Mouse (Mus musculus) hindbrain, embryonic 13.5 days (tissue): Measurements from ENCODE around the gene Dlgap1. TPM values are rescaled to one million over a fixed set of nuclear protein-coding genes. Genes with fewer than 3 reads are reported as not detected.

Experiments
- ATAC-seq: fragments of 200-750 bp; cut with Nextera tagmentation; 2 replicates; pipeline ENCODE4 v1.8.0; 2017; ENCODE audit warnings: moderate TSS enrichment; ENCODE audit not compliant: low FRiP score
- H3K27ac ChIP-seq: fragments of 300-500 bp; sonication (generic); 2 replicates; pipeline ENCODE4 v1.5.1; 2015; ENCODE audit warnings: inconsistent platforms, mild to moderate bottlenecking, moderate library complexity
- H3K27me3 ChIP-seq: fragments of 300-500 bp; sonication (generic); 2 replicates; pipeline ENCODE4 v1.6.1; 2015; ENCODE audit warnings: mild to moderate bottlenecking, inconsistent platforms
- H3K36me3 ChIP-seq: fragments of 300-500 bp; sonication (generic); 2 replicates; pipeline ENCODE4 v1.6.1; 2015; ENCODE audit warnings: mild to moderate bottlenecking, inconsistent platforms
- H3K4me1 ChIP-seq: fragments of 300-500 bp; sonication (generic); replicated peaks from 2 replicates; pipeline ENCODE4 v1.6.1; 2015; ENCODE audit warnings: inconsistent platforms
- H3K4me2 ChIP-seq: fragments of 300-500 bp; sonication (generic); 2 replicates; pipeline ENCODE4 v1.6.1; 2015; ENCODE audit warnings: inconsistent platforms, mild to moderate bottlenecking, moderate library complexity
- H3K4me3 ChIP-seq: fragments of 300-500 bp; sonication (generic); 2 replicates; pipeline ENCODE4 v1.5.1; 2015; ENCODE audit warnings: mild to moderate bottlenecking, inconsistent platforms
- H3K9ac ChIP-seq: fragments of 300-500 bp; sonication (generic); 2 replicates; pipeline ENCODE4 v1.6.1; 2015; ENCODE audit warnings: mild to moderate bottlenecking, inconsistent platforms
- H3K9me3 ChIP-seq: fragments of 300-500 bp; sonication (generic); 2 replicates; pipeline ENCODE4 v1.6.1; 2016; ENCODE audit warnings: inconsistent platforms
- WGBS: fragments of 180-500 bp; shearing (Covaris S2); methylation state at CpG from one replicate; pipeline ENCODE4 v1.1.7; 2015; 5-methylcytosine and 5-hydroxymethylcytosine counted together
- polyA plus RNA-seq: library from polyadenylated mRNA; unstranded; fragments of >200 nt; fragmentation: Nextera tagmentation; extraction: Ambion mirVana; gene quantifications from 2 replicates; pipeline ENCODE4 v1.2.1, GENCODE M21; 2015

The Dlgap1 gene
- polyA plus RNA-seq, 1 experiment from 2014 or later: 15.7 TPM

DNA sequence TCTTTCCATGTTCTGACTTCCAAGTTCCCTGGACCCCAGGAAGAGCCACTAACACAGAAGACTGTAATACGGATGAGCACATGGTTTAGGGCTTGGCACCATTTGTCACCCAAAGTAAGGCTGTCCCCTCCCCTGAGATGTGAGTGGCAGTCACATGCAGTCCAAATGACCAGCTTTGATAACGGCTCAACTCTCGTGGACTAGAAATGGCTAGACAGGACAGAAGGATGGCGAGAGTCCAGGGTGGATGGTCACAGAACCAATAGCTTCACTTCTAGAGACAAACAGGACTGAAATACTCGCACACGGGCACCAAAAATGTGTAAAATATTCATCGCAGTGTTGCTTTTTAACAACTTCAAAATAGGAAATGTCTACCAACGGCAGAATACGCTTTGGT is 657.5 kb downstream of the Dlgap1 start:
- H3K4me1 ChIP-seq: peaks cover 4% of the 10 kb centered on the region; the same call in 1 of the 2 replicates
- H3K4me2 ChIP-seq: no peak overlapping the region
- ATAC-seq: no peak
- no peak overlapping the region for H3K4me3 ChIP-seq
- WGBS: 92% methylated on average over 9 of the region's 9 CpGs
- H3K36me3 ChIP-seq: no peaks in the 10 kb centered on the region
- H3K27ac ChIP-seq: no peak overlapping the region
- H3K27me3 ChIP-seq: no peaks in the 10 kb centered on the region
- H3K9ac ChIP-seq: no peak overlapping the region
- no peaks in the 10 kb centered on the region for H3K9me3 ChIP-seq

DNA sequence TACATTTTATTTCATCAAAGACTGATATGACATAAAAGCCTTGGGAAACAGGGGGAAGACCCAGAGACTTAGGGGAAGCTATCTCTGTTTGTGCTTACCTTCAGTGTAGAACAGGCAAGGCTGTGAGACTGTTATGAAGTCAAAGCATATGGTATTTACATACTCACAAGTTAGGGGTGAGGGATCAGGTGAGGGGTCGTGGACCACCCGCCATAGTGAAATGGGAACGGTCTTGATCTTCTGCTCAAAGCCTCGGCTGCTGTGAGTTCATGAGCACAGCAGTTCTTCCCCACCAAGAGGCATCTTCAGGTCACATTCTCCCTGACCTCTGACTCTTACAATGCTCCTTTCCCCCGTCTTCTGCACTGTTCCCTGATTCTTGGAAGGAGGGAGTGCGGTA is 658.1 kb downstream of the Dlgap1 start:
- Histone ChIP-seq H3K36me3 (no peaks in the 10 kb centered on the region), H3K9ac (no peak overlapping the region)
- no peak for ATAC-seq

GRCm38 (mm10) chr17:70629653-70630378 is 660.9 kb downstream of the Dlgap1 start:
- Histone ChIP-seq H3K27ac (no peak overlapping the region; the same call in 1 of the 2 replicates), H3K27me3 (0 out of 2 replicates have a peak, but pooled peaks cover 4% of the 10 kb centered on the region), H3K9ac (no peak overlapping the region), H3K4me1 (peaks cover 7% of the 10 kb centered on the region; the same call in 1 of the 2 replicates), H3K9me3 (no peaks in the 10 kb centered on the region), H3K4me2 (no peak overlapping the region), H3K36me3 (no peaks in the 10 kb centered on the region), H3K4me3 (no peak overlapping the region)
- WGBS: 61% methylated on average over 6 of the region's 6 CpGs
- ATAC-seq: no peak

More for the DNA sequence above, 658.1 kb downstream of the Dlgap1 start:
- 85% methylated on average over 6 of the region's 6 CpGs for WGBS
- no peaks in the 10 kb centered on the region for H3K9me3 ChIP-seq
- peaks cover 4% of the 10 kb centered on the region; the same call in 1 of the 2 replicates for H3K4me1 ChIP-seq
- H3K27ac ChIP-seq: no peak overlapping the region
- H3K4me3 ChIP-seq: no peak overlapping the region
- H3K27me3 ChIP-seq: no peaks in the 10 kb centered on the region
- no peak overlapping the region for H3K4me2 ChIP-seq

- no peaks in the 10 kb centered on the region for H3K36me3 ChIP-seq
- peaks cover 7% of the 10 kb centered on the region; the same call in 1 of the 2 replicates for H3K4me1 ChIP-seq
- H3K27me3 ChIP-seq: 0 out of 2 replicates have a peak, but pooled peaks cover 4% of the 10 kb centered on the region
- peak; percentile 94 for ATAC-seq
- H3K9me3 ChIP-seq: no peaks in the 10 kb centered on the region
- no peak overlapping the region for H3K9ac ChIP-seq
- H3K4me3 ChIP-seq: no peak overlapping the region
- H3K4me2 ChIP-seq: no peak overlapping the region
- H3K27ac ChIP-seq: peak overlapping the region; percentile 55; the same call in 1 of the 2 replicates
- 15% methylated on average over 9 of the region's 9 CpGs for WGBS
Observed at GRCm38 (mm10) chr17:70633181-70633944, 664.5 kb downstream of the Dlgap1 start.

DNA sequence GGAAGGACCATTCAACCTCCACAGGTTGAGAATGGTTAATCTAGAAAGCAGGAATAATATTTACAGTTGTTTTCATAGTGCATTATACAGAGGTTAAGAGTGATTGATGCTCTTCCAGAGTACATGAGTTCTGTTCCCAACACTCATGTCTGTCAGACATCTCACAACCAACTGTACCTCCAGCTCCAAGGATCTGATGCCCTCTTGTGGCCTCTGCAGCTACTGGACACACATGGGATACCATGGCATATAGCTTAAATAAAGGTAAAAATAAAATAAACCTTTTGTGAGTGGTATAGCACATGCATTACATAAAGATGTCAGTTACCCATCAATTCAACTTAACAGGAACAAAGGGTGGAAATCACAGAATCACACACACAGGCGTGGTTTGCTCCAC is 674.3 kb downstream of the Dlgap1 start:
- Histone ChIP-seq H3K27ac (no peak overlapping the region), H3K9me3 (no peaks in the 10 kb centered on the region), H3K4me2 (no peak overlapping the region), H3K27me3 (no peaks in the 10 kb centered on the region), H3K4me1 (no peaks in the 10 kb centered on the region), H3K9ac (no peak overlapping the region), H3K4me3 (no peak overlapping the region), H3K36me3 (no peaks in the 10 kb centered on the region)
- no peak for ATAC-seq
- 82% methylated on average over 1 of the region's 1 CpGs for WGBS

DNA sequence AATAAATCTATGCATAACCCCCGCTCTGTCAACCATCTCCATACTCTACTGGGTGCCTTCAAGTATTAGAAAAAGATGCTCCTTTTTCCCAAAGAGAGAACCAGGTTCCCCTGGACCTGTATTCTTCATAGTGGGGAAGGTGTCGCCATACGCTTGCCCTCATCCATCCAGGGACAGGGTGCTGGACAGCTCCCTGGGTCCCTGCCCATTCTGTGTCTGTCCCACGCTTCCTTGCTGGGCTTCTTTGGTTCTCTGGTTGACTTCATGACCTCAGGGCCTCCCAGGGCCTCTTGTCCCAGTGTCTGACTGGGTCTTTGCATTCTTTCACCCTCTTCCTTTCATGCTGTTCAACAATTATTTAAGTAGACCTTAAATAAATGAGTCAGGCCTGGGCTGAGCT is 677.8 kb downstream of the Dlgap1 start:
- no peak overlapping the region for H3K4me3 ChIP-seq
- no peak overlapping the region for H3K9ac ChIP-seq
- no peaks in the 10 kb centered on the region for H3K27me3 ChIP-seq
- H3K4me1 ChIP-seq: no peaks in the 10 kb centered on the region
- H3K36me3 ChIP-seq: no peaks in the 10 kb centered on the region
- H3K27ac ChIP-seq: no peak overlapping the region
- ATAC-seq: no peak
- peaks cover 9% of the 10 kb centered on the region; the same call in 1 of the 2 replicates for H3K9me3 ChIP-seq
- WGBS: 32% methylated on average over 4 of the region's 4 CpGs
- no peak overlapping the region for H3K4me2 ChIP-seq

GRCm38 (mm10) chr17:70661382-70661781 is 692.5 kb downstream of the Dlgap1 start:
- H3K4me1 ChIP-seq: no peaks in the 10 kb centered on the region
- H3K36me3 ChIP-seq: 0 out of 2 replicates have a peak, but pooled peaks cover 2% of the 10 kb centered on the region
- no peaks in the 10 kb centered on the region for H3K27me3 ChIP-seq
- no peak for ATAC-seq
- no peaks in the 10 kb centered on the region for H3K9me3 ChIP-seq
- H3K4me2 ChIP-seq: no peak overlapping the region
- H3K4me3 ChIP-seq: no peak overlapping the region
- no peak overlapping the region for H3K9ac ChIP-seq
- WGBS: 88% methylated on average over 3 of the region's 3 CpGs
- H3K27ac ChIP-seq: no peak overlapping the region

GRCm38 (mm10) chr17:70663992-70664391 is 695.1 kb downstream of the Dlgap1 start:
- H3K4me2 ChIP-seq: no peak overlapping the region
- no peak overlapping the region for H3K4me3 ChIP-seq
- no peaks in the 10 kb centered on the region for H3K27me3 ChIP-seq
- H3K9ac ChIP-seq: no peak overlapping the region
- WGBS: 81% methylated on average over 6 of the region's 6 CpGs
- ATAC-seq: no peak
- H3K9me3 ChIP-seq: no peaks in the 10 kb centered on the region
- H3K36me3 ChIP-seq: no peaks in the 10 kb centered on the region
- no peak overlapping the region for H3K27ac ChIP-seq
- H3K4me1 ChIP-seq: no peaks in the 10 kb centered on the region

DNA sequence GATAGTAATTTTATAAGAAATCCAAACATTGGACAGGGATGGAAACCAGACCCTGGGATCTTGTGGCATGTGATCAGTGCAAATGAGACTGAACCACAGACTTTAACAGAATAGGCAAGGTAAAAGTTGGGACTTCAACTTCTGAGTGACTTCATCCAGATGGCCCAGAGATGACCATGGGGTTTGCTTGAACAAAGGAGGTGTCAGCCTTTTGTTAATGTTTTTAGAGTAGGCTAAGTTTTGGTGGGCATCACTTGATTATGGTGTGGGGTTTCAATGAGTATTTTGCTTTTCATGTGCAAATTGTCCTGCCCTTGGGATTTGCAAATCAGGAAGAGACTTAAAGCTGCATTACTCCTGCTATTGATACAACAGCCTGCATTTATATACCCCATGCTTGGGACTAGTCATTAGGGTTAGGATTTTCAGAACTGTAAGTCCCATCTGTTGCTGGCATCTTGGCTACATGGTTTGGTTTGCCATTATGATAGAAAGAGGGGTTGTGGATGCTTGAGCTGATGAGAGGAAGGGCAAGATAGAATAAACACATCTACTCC is 695.7 kb downstream of the Dlgap1 start:
- no peak overlapping the region for H3K9ac ChIP-seq
- H3K4me3 ChIP-seq: no peak overlapping the region
- no peaks in the 10 kb centered on the region for H3K9me3 ChIP-seq
- no peak overlapping the region for H3K4me2 ChIP-seq
- H3K4me1 ChIP-seq: no peaks in the 10 kb centered on the region
- ATAC-seq: no peak
- no peak overlapping the region for H3K27ac ChIP-seq
- H3K36me3 ChIP-seq: no peaks in the 10 kb centered on the region
- H3K27me3 ChIP-seq: no peaks in the 10 kb centered on the region

DNA sequence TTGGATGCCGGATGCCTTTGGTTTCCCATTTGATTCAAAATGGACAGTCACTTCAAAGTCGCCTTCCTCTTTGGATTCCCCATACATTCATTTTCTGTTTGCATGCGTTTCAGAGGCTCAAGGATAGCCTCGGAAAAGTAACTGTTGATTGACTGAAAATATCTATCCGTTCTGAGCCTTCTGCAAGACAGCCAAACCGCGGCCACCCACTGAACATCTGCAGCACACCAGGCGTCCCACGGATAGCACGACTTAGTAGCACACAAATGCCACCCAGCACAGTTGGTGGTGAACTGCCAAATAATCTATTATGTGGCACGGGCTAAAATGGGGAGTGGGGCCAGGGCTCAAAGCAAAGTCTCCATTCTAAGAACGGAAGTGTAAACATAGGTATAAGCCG is 705.1 kb downstream of the Dlgap1 start:
- Histone ChIP-seq H3K9ac (no peak overlapping the region), H3K4me2 (no peak overlapping the region), H3K27ac (no peak overlapping the region), H3K4me3 (no peak overlapping the region), H3K27me3 (no peaks in the 10 kb centered on the region), H3K9me3 (no peaks in the 10 kb centered on the region), H3K36me3 (no peaks in the 10 kb centered on the region), H3K4me1 (no peaks in the 10 kb centered on the region)
- ATAC-seq: no peak
- 86% methylated on average over 13 of the region's 13 CpGs for WGBS

DNA sequence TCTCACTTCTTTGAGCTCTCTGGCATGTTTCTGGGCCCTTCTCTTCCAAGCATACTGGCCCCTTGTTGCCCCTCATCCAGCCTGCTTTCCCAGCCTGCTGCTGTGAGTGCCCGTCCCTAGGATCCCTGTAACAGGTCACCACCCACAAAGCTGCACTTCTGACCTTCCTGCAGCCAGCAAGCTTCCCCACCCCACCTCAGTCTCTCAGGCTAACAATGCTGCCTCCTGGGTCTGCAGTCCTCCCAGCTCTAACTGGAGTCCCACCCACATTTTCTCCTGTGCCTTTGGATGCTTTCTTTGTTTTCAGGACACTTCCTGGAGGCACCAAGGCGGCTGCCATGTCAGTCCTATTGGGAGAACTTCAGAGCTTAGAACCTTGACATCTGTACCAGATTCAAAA is 707.6 kb downstream of the Dlgap1 start:
- no peaks in the 10 kb centered on the region for H3K4me1 ChIP-seq
- no peak for ATAC-seq
- H3K9me3 ChIP-seq: no peaks in the 10 kb centered on the region
- H3K36me3 ChIP-seq: no peaks in the 10 kb centered on the region
- no peak overlapping the region for H3K9ac ChIP-seq
- H3K27me3 ChIP-seq: no peaks in the 10 kb centered on the region
- H3K4me2 ChIP-seq: no peak overlapping the region
- no peak overlapping the region for H3K4me3 ChIP-seq
- WGBS: 28% methylated on average over 2 of the region's 2 CpGs
- no peak overlapping the region for H3K27ac ChIP-seq

DNA sequence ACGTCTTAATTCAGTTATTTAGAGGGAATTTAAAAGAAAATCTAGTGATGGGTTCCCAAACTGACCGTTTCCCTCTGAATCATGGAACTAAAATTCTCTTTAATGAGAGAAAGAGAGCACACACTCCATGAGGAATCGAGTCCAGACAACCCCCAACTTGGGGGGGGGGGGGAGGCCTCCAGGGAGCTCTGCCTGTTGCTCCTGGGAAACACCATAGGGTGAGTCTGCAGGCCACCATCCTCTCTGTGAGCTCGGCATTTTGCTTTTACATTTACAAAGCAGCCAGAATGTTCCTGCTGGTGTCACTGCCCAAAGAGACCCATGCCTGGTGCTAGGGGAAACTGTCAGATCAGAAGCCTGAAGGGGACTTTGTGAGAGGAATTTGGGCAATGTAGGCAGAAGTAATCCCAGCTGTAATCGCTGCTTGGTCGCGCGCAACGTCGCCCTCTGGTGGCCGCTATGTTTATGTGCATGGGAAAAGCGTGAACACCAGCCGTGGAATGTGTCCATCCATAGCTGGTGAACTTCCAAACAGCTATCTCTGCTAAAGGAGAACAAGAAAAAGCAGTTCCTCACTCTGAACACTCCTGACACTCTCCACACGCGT is 714.8 kb downstream of the Dlgap1 start:
- no peak overlapping the region for H3K4me2 ChIP-seq
- H3K27me3 ChIP-seq: peaks cover 4% of the 10 kb centered on the region; the same call in 1 of the 2 replicates
- peak; percentile 75; the same call in 1 of the 2 replicates for ATAC-seq
- H3K4me1 ChIP-seq: peaks cover 4% of the 10 kb centered on the region; the same call in 1 of the 2 replicates
- H3K9me3 ChIP-seq: no peaks in the 10 kb centered on the region
- no peak overlapping the region for H3K9ac ChIP-seq
- H3K4me3 ChIP-seq: no peak overlapping the region
- 15% methylated on average over 15 of the region's 15 CpGs for WGBS
- no peaks in the 10 kb centered on the region for H3K36me3 ChIP-seq
- no peak overlapping the region for H3K27ac ChIP-seq
